Mouse (Mus musculus) spleen, postnatal 36 days (tissue): ENCODE results near the gene Nfe2l2.
"Not testable (repeated sequence)": the region's sequence is repeated elsewhere in the genome, so short reads cannot be mapped to it uniquely, and the experiment has no call there.

Source experiments
- DNase-seq, 2 experiments: peaks; one replicate each; pipeline ENCODE4 v3.0.0; 2022; ENCODE audit warnings: low spot score in 2 of 2, mixed read lengths in 1 of 2

The Nfe2l2 gene

GRCm38 (mm10) chr2:75643950-75644349 is 60.5 kb downstream of the Nfe2l2 start:
- no peak for DNase-seq

- DNase-seq = no peak
Measured at GRCm38 (mm10) chr2:75642795-75643550, 61.5 kb downstream of the Nfe2l2 start.

- DNase-seq = not testable (repeated sequence)
Measured at GRCm38 (mm10) chr2:75642312-75642711, 62.1 kb downstream of the Nfe2l2 start.

- DNase-seq = not testable (repeated sequence)
Measured at GRCm38 (mm10) chr2:75639535-75639934, 64.9 kb downstream of the Nfe2l2 start.

GRCm38 (mm10) chr2:75637822-75638221 is 66.6 kb downstream of the Nfe2l2 start:
- not testable (repeated sequence) for DNase-seq

GRCm38 (mm10) chr2:75637361-75637760 is 67.1 kb downstream of the Nfe2l2 start:
- no peak for DNase-seq

GRCm38 (mm10) chr2:75637055-75637304 is 67.5 kb downstream of the Nfe2l2 start:
- DNase-seq = not testable (repeated sequence)

- peak; percentile 35 to 44 for DNase-seq
Measured at GRCm38 (mm10) chr2:75636261-75637054, 68.0 kb downstream of the Nfe2l2 start.

- DNase-seq = not testable (repeated sequence)
Measured at GRCm38 (mm10) chr2:75634431-75634830, 70.0 kb downstream of the Nfe2l2 start.

- DNase-seq = no peak
Measured at GRCm38 (mm10) chr2:75633784-75634183, 70.7 kb downstream of the Nfe2l2 start.

- DNase-seq = no peak
Measured at GRCm38 (mm10) chr2:75633381-75633780, 71.1 kb downstream of the Nfe2l2 start.

- no peak for DNase-seq
Measured at GRCm38 (mm10) chr2:75632721-75633181, 71.7 kb downstream of the Nfe2l2 start.

GRCm38 (mm10) chr2:75632043-75632442 is 72.4 kb downstream of the Nfe2l2 start:
- DNase-seq = no peak

- no peak for DNase-seq
Measured at GRCm38 (mm10) chr2:75631421-75631820, 73.0 kb downstream of the Nfe2l2 start.

GRCm38 (mm10) chr2:75628487-75628886 is 76.0 kb downstream of the Nfe2l2 start:
- DNase-seq = no peak

- no peak for DNase-seq
Measured at GRCm38 (mm10) chr2:75626597-75627440, 77.6 kb downstream of the Nfe2l2 start.
